Mouse (Mus musculus): ENCODE data around the gene Mmp9.

Gene Mmp9

DNA sequence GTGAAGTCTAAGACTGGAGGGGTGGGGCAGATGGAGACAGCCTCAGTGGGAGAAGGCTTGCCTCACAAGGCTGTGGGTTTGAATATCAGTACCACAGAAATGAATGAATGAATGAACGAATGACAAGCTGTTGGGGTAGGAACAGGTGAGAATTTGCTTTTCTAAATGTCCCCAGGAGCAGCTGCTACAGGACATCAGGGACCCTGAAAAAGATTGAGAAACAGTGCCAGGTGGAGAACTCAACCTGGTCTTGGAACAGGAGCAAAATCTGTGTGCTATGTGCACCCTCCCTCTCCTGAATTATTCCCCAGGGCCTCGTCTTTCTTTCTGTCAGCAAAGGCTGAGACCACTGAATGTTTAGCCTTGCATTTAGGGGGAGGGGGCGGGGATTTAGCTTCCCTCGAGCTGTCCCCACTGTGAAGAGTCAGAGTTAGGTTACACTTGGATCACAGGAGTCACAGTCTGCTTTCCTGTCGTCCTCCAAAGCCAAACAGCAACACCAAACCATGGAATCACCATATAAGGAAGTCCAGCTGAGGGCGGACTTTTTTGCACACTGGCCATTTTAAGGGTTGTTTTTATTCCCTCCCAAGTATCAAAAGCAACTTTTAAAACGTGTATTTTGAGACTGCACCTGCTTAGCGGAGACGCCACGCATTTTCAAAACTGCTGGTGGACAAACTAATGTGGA is at the start of gene Mmp9:
Gene Mmp9, plus strand, starts transcription at position 641 of the 691 bp plus-strand sequence.
- no peak for DNase-seq (ENCODE audit: low spot score in 2 of 2)

DNA sequence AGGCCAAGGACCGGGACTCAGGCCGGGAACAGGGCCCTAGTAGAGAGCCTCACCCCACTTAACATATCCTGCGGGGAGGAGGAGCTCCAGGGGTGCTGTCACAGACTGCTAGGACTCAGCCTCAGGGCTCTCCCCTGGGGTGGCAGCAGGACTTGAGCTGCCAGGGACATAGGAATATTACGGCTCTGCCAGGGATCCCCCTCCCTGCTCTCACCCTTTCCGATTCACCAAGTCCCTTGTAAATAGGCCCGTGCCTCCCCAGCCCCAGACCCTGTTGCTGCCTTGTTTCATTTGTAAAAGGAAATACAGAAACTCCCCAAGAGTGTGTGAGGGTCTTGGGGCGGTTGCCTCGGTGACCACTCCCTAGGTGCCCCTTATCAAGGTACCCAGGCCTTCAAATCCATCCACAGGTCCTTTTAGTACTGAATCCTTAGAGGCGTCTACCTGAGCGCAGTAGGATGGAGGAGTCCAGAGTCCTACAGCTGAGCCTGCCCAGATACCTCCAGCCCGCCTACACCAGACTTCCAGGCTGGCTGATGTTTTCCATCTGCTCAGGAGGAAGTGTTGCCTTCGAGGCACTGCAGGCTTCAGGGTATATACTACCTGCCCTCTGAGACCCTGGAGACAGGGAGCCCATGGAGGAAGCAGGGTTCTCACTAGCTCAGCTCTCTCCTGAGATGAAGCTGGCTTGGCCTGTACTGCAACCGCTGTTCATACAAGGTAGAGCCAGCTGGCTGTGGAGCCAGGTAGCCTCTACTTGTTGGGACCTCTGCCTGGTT is 49.3 kb upstream of the Mmp9 start:
- no peak for DNase-seq (ENCODE audit: low spot score in 2 of 2)

DNA sequence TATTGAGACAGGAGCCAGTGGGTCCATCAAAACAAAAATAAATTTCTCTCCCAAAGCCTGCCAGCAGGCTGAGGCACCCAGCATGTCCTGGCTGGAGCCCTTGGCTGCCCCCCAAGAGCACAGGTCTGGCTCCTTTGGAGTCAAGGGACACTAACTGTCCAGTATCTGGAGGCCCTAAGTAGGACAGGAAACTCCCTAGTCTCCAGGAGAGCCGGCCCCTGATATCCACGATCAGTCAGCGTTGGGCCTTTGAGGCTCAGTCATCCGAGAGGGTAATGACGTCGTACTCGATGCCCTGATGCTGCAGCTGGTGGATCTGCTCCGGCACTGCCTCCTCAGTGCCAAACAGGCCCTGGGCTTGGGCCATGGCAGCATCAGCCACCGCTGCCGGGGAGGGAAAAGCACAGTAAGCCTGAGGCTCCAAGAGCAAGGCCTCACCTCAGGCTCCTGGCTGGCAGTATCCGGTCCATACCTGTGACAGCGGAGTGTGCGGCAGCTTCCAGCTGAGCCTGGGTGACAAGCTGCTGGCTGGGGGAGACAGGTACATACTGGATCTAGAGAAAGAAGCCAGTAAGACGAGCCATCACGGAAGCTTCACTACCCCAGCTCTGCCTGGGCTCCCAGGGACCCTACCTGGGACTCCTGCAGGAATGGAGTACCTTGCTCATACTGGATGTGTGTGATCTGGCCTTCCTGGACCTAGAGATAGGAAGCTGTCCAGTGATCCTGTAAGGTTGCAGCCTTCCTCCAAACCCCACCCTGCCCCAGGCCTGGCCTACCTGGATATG is 48.5 kb upstream of the Mmp9 start:
- DNase-seq (ENCODE audit: low spot score in 2 of 2), result no peak

DNA sequence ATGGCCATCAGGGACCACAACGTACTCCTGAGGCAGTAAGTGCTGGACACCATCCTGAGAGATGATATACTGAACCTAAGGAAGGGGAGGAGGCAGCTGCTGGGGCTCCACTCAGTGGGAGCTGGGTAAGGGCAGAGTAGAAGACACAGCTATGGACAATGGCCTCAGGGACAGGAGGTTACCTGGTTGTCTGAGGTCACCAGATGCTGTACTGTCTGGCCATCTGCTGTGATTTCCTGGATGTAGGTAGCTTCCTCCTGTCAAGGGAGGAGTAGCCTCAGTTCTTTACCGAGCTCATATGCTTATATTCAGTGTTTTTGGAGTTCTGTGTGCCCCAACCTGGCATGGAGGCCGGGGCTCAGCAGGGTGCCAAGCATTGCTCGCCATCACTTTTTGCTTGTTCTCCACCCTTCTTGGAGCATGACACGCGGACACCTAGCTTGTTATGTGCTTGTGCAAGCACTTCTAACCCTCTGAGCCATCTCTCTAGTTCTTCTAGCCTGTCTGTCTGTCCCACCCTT is 47.8 kb upstream of the Mmp9 start:
- no peak for DNase-seq (ENCODE audit: low spot score in 2 of 2)

- DNase-seq (ENCODE audit: low spot score in 2 of 2), result no peak
Measured at GRCm38 (mm10) chr2:164894048-164894447, 46.5 kb upstream of the Mmp9 start.

GRCm38 (mm10) chr2:164894644-164895043 is 45.9 kb upstream of the Mmp9 start:
- no peak for DNase-seq (ENCODE audit: low spot score in 2 of 2)

DNA sequence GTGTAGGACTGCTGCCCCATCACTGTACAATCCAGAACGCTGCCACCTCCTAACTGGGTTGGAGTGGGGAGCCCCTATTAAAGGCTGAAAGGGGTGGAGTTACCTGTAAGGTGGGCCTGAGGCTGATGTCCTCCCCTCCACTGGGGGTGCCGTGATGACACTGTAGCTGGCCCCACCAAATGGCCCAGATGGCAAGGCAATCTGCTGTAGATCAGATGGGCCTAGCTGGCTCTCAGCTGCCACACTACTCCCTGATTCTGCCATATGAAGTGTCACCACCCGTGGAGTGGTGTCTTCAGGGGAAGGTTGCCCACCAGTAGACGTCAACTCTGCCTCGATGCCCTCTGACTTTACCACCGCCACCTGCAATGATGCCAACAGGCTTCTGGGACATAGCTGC is 44.7 kb upstream of the Mmp9 start:
- DNase-seq (ENCODE audit: low spot score in 2 of 2), result no peak

- DNase-seq (ENCODE audit: low spot score in 2 of 2), result no peak
Measured at GRCm38 (mm10) chr2:164898008-164898407, 42.6 kb upstream of the Mmp9 start.

- DNase-seq (ENCODE audit: low spot score in 2 of 2), result no peak
Measured at GRCm38 (mm10) chr2:164899034-164899433, 41.5 kb upstream of the Mmp9 start.

- DNase-seq (ENCODE audit: low spot score in 2 of 2), result no peak
Measured at GRCm38 (mm10) chr2:164899723-164900459, 40.7 kb upstream of the Mmp9 start.

GRCm38 (mm10) chr2:164901380-164901779 is 39.2 kb upstream of the Mmp9 start:
- DNase-seq (ENCODE audit: low spot score in 2 of 2), result no peak

DNA sequence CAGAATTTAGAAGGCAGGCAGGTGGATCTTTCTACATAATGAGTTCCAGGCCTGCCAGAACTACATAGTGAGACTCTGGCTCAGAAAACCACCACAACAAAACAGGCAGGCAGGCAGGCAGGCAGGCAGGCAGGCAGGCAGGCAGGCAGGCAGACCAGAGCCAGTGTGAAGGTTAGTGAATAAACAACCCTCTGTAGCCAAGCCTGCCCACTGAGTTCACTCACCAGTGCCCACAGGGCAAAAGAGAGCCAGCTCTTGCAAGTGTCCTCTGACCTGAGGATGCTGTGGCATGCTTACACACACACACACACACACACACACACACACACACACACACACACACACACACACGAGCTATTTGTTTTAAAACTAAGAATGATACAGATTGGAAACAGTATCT is 37.1 kb upstream of the Mmp9 start:
- no peak for DNase-seq (ENCODE audit: low spot score in 2 of 2)

GRCm38 (mm10) chr2:164906071-164906470 is 34.5 kb upstream of the Mmp9 start:
- DNase-seq (ENCODE audit: low spot score in 2 of 2), result no peak

DNA sequence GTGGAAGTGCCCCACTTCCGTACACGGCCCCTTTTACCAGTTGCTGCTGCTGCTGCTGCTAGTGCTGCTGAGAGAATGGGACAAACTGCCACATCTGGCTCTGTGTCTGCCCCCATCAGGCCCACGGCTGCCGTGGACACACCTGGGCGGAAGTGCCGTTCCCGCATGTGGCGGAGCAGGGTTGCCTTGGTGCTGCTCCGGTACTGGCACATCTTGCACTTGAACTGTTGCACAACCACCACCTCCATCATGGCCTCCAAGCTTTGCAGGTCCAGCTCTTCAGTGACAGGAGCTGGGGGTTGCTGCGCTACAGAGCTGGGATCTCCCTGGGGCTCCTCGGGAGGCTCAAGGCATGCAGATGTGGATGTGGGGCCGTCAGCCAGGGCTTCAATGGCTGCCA is 33.1 kb upstream of the Mmp9 start:
- DNase-seq (ENCODE audit: low spot score in 2 of 2), result no peak

GRCm38 (mm10) chr2:164908011-164908410 is 32.6 kb upstream of the Mmp9 start:
- DNase-seq (ENCODE audit: low spot score in 2 of 2), result no peak

GRCm38 (mm10) chr2:164909100-164909499 is 31.5 kb upstream of the Mmp9 start:
- DNase-seq (ENCODE audit: low spot score in 2 of 2), result no peak

GRCm38 (mm10) chr2:164909542-164909941 is 31.0 kb upstream of the Mmp9 start:
- DNase-seq (ENCODE audit: low spot score in 2 of 2), result no peak

- peak in 1 of 2 experiments; percentile 68 for DNase-seq (ENCODE audit: low spot score in 2 of 2)
Measured at GRCm38 (mm10) chr2:164910360-164911061, 30.1 kb upstream of the Mmp9 start.

- DNase-seq (ENCODE audit: low spot score in 2 of 2), result peak; percentile 93 to 94
Measured at GRCm38 (mm10) chr2:164911086-164912048, 29.2 kb upstream of the Mmp9 start, which contains the start of gene Zfp335. TSS of gene Zfp335 (minus strand) at chr2:164911757.

- no peak for DNase-seq (ENCODE audit: low spot score in 2 of 2)
Measured at GRCm38 (mm10) chr2:164912151-164912550, 28.4 kb upstream of the Mmp9 start.
